Mouse (Mus musculus): Measurements from ENCODE around the gene Il22ra2. TPM values are rescaled to one million over a fixed set of nuclear protein-coding genes. Genes with fewer than 3 reads are reported as not detected.

The Il22ra2 gene
- polyA plus RNA-seq, 1 experiment = not detected

DNA sequence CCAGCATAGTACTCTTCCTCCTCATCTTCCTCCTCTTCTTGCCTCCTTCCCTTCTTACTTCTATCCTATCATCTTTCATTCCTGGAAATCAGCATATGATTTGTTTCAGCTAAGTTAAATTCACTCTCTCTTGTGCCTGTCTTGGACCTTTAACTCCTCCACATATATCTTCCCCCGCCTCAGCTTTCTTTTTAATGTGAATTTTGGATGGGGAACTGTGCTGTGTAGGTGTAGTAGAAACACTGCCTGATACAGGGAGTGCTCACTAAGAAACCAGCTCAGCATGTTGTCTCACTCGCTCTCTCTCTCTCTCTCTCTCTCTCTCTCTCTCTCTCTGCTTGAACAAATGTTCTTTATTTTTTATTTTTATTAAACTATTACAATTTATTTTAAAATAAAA lies 23.3 kb downstream of the Il22ra2 start:
- H3K79me3 ChIP-seq (ENCODE audit: low read depth) = no peaks in the 10 kb centered on the region
- H3ac ChIP-seq (ENCODE audit: control insufficient read depth, insufficient read length, low read depth) = no peak overlapping the region
- no peaks in the 10 kb centered on the region for H3K36me3 ChIP-seq (ENCODE audit: control insufficient read depth, insufficient read depth)
- H3K27me3 ChIP-seq (ENCODE audit: control insufficient read depth, insufficient read depth, insufficient read length) = no peaks in the 10 kb centered on the region
- no peak for TF ChIP-seq MYOG (IDR thresholded peaks at IDR 0.05; ENCODE audit: control insufficient read depth, extremely low read depth, insufficient read length)
- no peak for TF ChIP-seq CEBPB (IDR thresholded peaks at IDR 0.05; ENCODE audit: low read depth)
- no peaks in the 10 kb centered on the region for H3K79me2 ChIP-seq (ENCODE audit: control insufficient read depth, insufficient read depth)
- H3K4me3 ChIP-seq (ENCODE audit: insufficient read depth, poor library complexity, severe bottlenecking) = no peak overlapping the region

GRCm38 (mm10) chr10:19657426-19657825 lies 35.6 kb downstream of the Il22ra2 start:
- Histone ChIP-seq H3K79me2 (ENCODE audit: control insufficient read depth, insufficient read depth) (no peaks in the 10 kb centered on the region), H3K79me3 (ENCODE audit: low read depth) (no peaks in the 10 kb centered on the region), H3ac (ENCODE audit: control insufficient read depth, insufficient read length, low read depth) (no peak overlapping the region), H3K4me3 (ENCODE audit: insufficient read depth, poor library complexity, severe bottlenecking) (no peak overlapping the region), H3K27me3 (ENCODE audit: control insufficient read depth, insufficient read depth, insufficient read length) (no peaks in the 10 kb centered on the region), H3K36me3 (ENCODE audit: control insufficient read depth, insufficient read depth) (no peaks in the 10 kb centered on the region)
- TF ChIP-seq CEBPB (IDR thresholded peaks at IDR 0.05; ENCODE audit: low read depth) = no peak
- TF ChIP-seq USF1 (IDR thresholded peaks at IDR 0.05; ENCODE audit: low read depth) = no peak
- TF ChIP-seq MYOG (IDR thresholded peaks at IDR 0.05; ENCODE audit: control insufficient read depth, extremely low read depth, insufficient read length) = no peak
- TF ChIP-seq MAX (IDR thresholded peaks at IDR 0.05) = no peak
- no peak for TF ChIP-seq CTCF (IDR thresholded peaks at IDR 0.05; ENCODE audit: control insufficient read depth, insufficient read depth, insufficient read length)
- no peak for TF ChIP-seq FOSL1 (IDR thresholded peaks at IDR 0.05; ENCODE audit: insufficient read depth, low read length, poor library complexity, severe bottlenecking)
- no peak for TF ChIP-seq MYOD1 (IDR thresholded peaks at IDR 0.05; ENCODE audit: control insufficient read depth, insufficient read length, low read depth)

- TF ChIP-seq MAX (IDR thresholded peaks at IDR 0.05) = no peak
- TF ChIP-seq FOSL1 (IDR thresholded peaks at IDR 0.05; ENCODE audit: insufficient read depth, low read length, poor library complexity, severe bottlenecking) = no peak
- no peak for TF ChIP-seq MYOG (IDR thresholded peaks at IDR 0.05; ENCODE audit: control insufficient read depth, extremely low read depth, insufficient read length)
- TF ChIP-seq USF1 (IDR thresholded peaks at IDR 0.05; ENCODE audit: low read depth) = no peak
- TF ChIP-seq CEBPB (IDR thresholded peaks at IDR 0.05; ENCODE audit: low read depth) = no peak
- no peak for TF ChIP-seq CTCF (IDR thresholded peaks at IDR 0.05; ENCODE audit: control insufficient read depth, insufficient read depth, insufficient read length)
- TF ChIP-seq MYOD1 (IDR thresholded peaks at IDR 0.05; ENCODE audit: control insufficient read depth, insufficient read length, low read depth) = no peak
- Histone ChIP-seq H3K79me3 (ENCODE audit: low read depth) (no peaks in the 10 kb centered on the region), H3K79me2 (ENCODE audit: control insufficient read depth, insufficient read depth) (no peaks in the 10 kb centered on the region), H3K27me3 (ENCODE audit: control insufficient read depth, insufficient read depth, insufficient read length) (no peaks in the 10 kb centered on the region), H3K36me3 (ENCODE audit: control insufficient read depth, insufficient read depth) (no peaks in the 10 kb centered on the region), H3ac (ENCODE audit: control insufficient read depth, insufficient read length, low read depth) (no peak overlapping the region), H3K4me3 (ENCODE audit: insufficient read depth, poor library complexity, severe bottlenecking) (no peak overlapping the region)
Observed at GRCm38 (mm10) chr10:19659953-19660352, 38.2 kb downstream of the Il22ra2 start.

DNA sequence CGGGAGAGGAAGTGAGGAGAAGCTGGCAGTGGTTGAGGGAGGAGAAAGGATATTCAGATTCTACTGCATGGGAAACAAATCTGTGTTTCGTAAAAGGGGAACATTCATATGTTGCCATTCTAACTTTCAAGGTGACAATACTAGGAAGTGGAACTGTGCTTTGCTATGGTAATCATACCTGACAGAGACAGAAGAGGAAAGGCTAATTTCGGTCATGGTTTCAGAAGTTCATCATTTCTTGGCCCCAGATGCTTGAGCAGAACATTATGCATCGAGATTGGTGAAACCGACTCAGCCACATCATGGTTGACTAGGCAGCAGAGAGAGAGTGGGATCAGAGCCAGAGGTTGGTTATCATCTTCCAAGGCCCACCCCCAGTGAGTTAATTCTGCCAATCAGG lies 47.2 kb downstream of the Il22ra2 start:
- Histone ChIP-seq H3K36me3 (ENCODE audit: control insufficient read depth, insufficient read depth) (no peaks in the 10 kb centered on the region), H3K79me3 (ENCODE audit: low read depth) (no peaks in the 10 kb centered on the region), H3K79me2 (ENCODE audit: control insufficient read depth, insufficient read depth) (no peaks in the 10 kb centered on the region), H3K4me3 (ENCODE audit: insufficient read depth, poor library complexity, severe bottlenecking) (no peak overlapping the region), H3ac (ENCODE audit: control insufficient read depth, insufficient read length, low read depth) (no peak overlapping the region), H3K27me3 (ENCODE audit: control insufficient read depth, insufficient read depth, insufficient read length) (no peaks in the 10 kb centered on the region)
- TF ChIP-seq USF1 (IDR thresholded peaks at IDR 0.05; ENCODE audit: low read depth) (no peak), MAX (IDR thresholded peaks at IDR 0.05) (no peak), MYOD1 (IDR thresholded peaks at IDR 0.05; ENCODE audit: control insufficient read depth, insufficient read length, low read depth) (no peak), MYOG (IDR thresholded peaks at IDR 0.05; ENCODE audit: control insufficient read depth, extremely low read depth, insufficient read length) (no peak), CTCF (IDR thresholded peaks at IDR 0.05; ENCODE audit: control insufficient read depth, insufficient read depth, insufficient read length) (no peak), CEBPB (IDR thresholded peaks at IDR 0.05; ENCODE audit: low read depth) (no peak), FOSL1 (IDR thresholded peaks at IDR 0.05; ENCODE audit: insufficient read depth, low read length, poor library complexity, severe bottlenecking) (no peak)

GRCm38 (mm10) chr10:19672015-19672414 lies 50.2 kb downstream of the Il22ra2 start:
- no peaks in the 10 kb centered on the region for H3K27me3 ChIP-seq (ENCODE audit: control insufficient read depth, insufficient read depth, insufficient read length)
- H3K36me3 ChIP-seq (ENCODE audit: control insufficient read depth, insufficient read depth) = no peaks in the 10 kb centered on the region
- H3K79me2 ChIP-seq (ENCODE audit: control insufficient read depth, insufficient read depth) = no peaks in the 10 kb centered on the region
- no peak for TF ChIP-seq MAX (IDR thresholded peaks at IDR 0.05)
- TF ChIP-seq MYOG (IDR thresholded peaks at IDR 0.05; ENCODE audit: control insufficient read depth, extremely low read depth, insufficient read length) = no peak
- TF ChIP-seq CEBPB (IDR thresholded peaks at IDR 0.05; ENCODE audit: low read depth) = no peak
- TF ChIP-seq USF1 (IDR thresholded peaks at IDR 0.05; ENCODE audit: low read depth) = no peak
- TF ChIP-seq MYOD1 (IDR thresholded peaks at IDR 0.05; ENCODE audit: control insufficient read depth, insufficient read length, low read depth) = no peak
- TF ChIP-seq CTCF (IDR thresholded peaks at IDR 0.05; ENCODE audit: control insufficient read depth, insufficient read depth, insufficient read length) = no peak
- TF ChIP-seq FOSL1 (IDR thresholded peaks at IDR 0.05; ENCODE audit: insufficient read depth, low read length, poor library complexity, severe bottlenecking) = no peak
- no peaks in the 10 kb centered on the region for H3K79me3 ChIP-seq (ENCODE audit: low read depth)
- no peak overlapping the region for H3K4me3 ChIP-seq (ENCODE audit: insufficient read depth, poor library complexity, severe bottlenecking)
- no peak overlapping the region for H3ac ChIP-seq (ENCODE audit: control insufficient read depth, insufficient read length, low read depth)

- Histone ChIP-seq H3K4me3 (ENCODE audit: insufficient read depth, poor library complexity, severe bottlenecking) (no peak overlapping the region), H3K79me3 (ENCODE audit: low read depth) (no peaks in the 10 kb centered on the region), H3K27me3 (ENCODE audit: control insufficient read depth, insufficient read depth, insufficient read length) (no peaks in the 10 kb centered on the region), H3K36me3 (ENCODE audit: control insufficient read depth, insufficient read depth) (no peaks in the 10 kb centered on the region), H3ac (ENCODE audit: control insufficient read depth, insufficient read length, low read depth) (no peak overlapping the region), H3K79me2 (ENCODE audit: control insufficient read depth, insufficient read depth) (no peaks in the 10 kb centered on the region)
- TF ChIP-seq MYOD1 (IDR thresholded peaks at IDR 0.05; ENCODE audit: control insufficient read depth, insufficient read length, low read depth) = no peak
- no peak for TF ChIP-seq CEBPB (IDR thresholded peaks at IDR 0.05; ENCODE audit: low read depth)
- TF ChIP-seq CTCF (IDR thresholded peaks at IDR 0.05; ENCODE audit: control insufficient read depth, insufficient read depth, insufficient read length) = no peak
- no peak for TF ChIP-seq MAX (IDR thresholded peaks at IDR 0.05)
- TF ChIP-seq USF1 (IDR thresholded peaks at IDR 0.05; ENCODE audit: low read depth) = no peak
- TF ChIP-seq MYOG (IDR thresholded peaks at IDR 0.05; ENCODE audit: control insufficient read depth, extremely low read depth, insufficient read length) = no peak
Observed at GRCm38 (mm10) chr10:19673146-19673545, 51.3 kb downstream of the Il22ra2 start.

Other genes with a start within 250 kb of the Il22ra2 start
- 11.8 TPM for gene Ifngr1, start 30.0 kb upstream of the Il22ra2 start, polyA plus RNA-seq (2012; fragmentation: generic; extraction: Trizol)
- not detected for gene Il20ra, start 90.6 kb downstream of the Il22ra2 start, polyA plus RNA-seq (2012; fragmentation: generic; extraction: Trizol)
- gene Slc35d3, start 229.5 kb downstream of the Il22ra2 start, polyA plus RNA-seq (2012; fragmentation: generic; extraction: Trizol) = not detected

Measured in C2C12 (cell line).